Mouse (Mus musculus): Measurements from ENCODE around the gene Pced1b. TPM values are rescaled to one million over a fixed set of nuclear protein-coding genes. Genes with fewer than 3 reads are reported as not detected.
A peak's percentile ranks its signal among the peaks of the same experiment; 100 is the strongest.

Gene Pced1b
- total and polyA plus RNA-seq, 2 experiments = 0.92 to 5.6 TPM

DNA sequence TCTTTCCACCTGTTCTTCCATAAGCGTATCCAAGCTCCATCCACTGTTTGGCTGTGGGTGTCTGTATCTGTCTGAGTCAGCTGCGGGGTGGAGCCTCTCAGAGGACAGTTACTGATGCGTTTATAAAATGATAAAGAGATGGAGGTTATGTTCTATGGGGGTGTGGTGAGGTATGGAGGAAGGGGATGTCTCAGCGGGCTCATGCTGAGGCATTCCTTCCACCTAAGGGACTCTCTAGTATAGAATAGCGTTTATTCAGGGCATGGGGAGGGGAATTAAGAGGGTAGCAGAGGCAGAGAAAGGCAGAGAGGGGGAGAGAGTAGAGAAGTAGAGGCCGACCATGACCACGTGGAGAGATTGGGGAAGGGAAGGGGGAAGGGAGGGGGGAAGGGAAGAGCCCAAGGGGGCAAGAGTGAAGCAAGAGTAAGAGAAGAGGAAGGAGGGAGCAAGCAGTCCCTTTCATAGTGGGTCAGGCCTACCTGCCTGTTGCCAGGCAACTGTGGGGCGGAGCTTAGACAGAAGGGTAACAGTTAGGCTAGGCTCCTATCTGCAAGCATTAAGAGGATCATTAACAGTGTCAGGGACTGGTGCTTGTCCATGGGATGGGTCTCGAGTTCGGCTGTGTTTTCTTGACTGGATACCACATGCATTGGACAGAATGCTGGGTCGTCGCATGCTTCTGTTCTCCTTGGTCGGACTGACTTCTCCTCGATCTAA, 90.9 kb downstream of the Pced1b start:
- Histone ChIP-seq H3K9ac (ENCODE audit: low read depth, low read length) (no peak overlapping the region), H3K4me1 (ENCODE audit: control insufficient read depth, insufficient read depth, low read length) (no peaks in the 10 kb centered on the region), H3K36me3 (ENCODE audit: control insufficient read depth, insufficient read depth, low read length) (no peaks in the 10 kb centered on the region), H3K4me3 (ENCODE audit: insufficient read depth, low read depth, low read length) (no peak overlapping the region), H3K27ac (replicated peaks; ENCODE audit: insufficient read depth, low read depth, low read length) (no peak overlapping the region), H3K27me3 (ENCODE audit: control insufficient read depth, insufficient read depth, low read length) (no peaks in the 10 kb centered on the region), H3K79me2 (ENCODE audit: control insufficient read depth, insufficient read depth, low read length) (no peaks in the 10 kb centered on the region)
- no peak for TF ChIP-seq CTCF (IDR thresholded peaks at IDR 0.05; ENCODE audit: low read depth, low read length)
- no peak for DNase-seq (ENCODE audit: extremely low read depth, low read depth, low spot score)
- WGBS = 44% methylated on average over 14 of the region's 14 CpGs

DNA sequence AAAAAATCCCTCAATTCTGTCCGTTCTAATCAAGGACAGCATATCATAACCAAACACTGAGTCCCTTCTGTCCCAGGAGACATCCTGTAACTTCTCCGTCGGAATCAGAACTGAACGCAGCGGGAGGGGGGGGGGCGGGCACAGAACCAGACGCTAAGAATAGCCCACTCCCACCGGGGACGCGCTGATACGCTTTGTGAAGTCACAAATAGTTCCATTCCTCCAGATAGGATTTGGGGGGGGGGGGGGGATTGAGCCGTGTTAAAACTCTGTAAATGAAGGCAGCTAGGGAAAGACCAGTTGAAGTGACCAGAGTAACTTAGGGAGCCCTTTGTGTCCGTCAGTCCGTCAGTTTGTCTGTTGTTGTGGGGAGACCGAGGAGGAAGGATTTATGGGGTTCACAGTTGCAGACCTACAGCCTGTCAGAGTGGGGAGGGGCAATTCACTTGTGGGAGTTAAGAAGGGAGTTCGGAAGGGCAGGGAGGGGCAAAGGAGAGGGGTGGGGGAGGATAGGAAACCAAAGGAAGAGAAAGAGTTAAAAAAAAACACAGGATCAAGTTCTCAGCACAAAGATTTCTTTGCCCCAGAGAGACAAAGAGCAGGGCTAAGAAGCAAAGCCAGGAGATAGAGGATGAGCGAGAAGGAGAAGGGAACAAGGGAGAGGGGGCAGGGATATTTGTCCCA, 91.6 kb downstream of the Pced1b start:
- DNase-seq (ENCODE audit: extremely low read depth, low read depth, low spot score) = no peak
- H3K27me3 ChIP-seq (ENCODE audit: control insufficient read depth, insufficient read depth, low read length) = no peaks in the 10 kb centered on the region
- WGBS = 26% methylated on average over 17 of the region's 17 CpGs
- no peak overlapping the region for H3K27ac ChIP-seq (replicated peaks; ENCODE audit: insufficient read depth, low read depth, low read length)
- no peak overlapping the region for H3K4me3 ChIP-seq (ENCODE audit: insufficient read depth, low read depth, low read length)
- TF ChIP-seq CTCF (IDR thresholded peaks at IDR 0.05; ENCODE audit: low read depth, low read length) = no peak
- no peak for TF ChIP-seq POLR2A (IDR thresholded peaks at IDR 0.05; ENCODE audit: extremely low read depth, insufficient read depth, low read length)
- H3K36me3 ChIP-seq (ENCODE audit: control insufficient read depth, insufficient read depth, low read length) = no peaks in the 10 kb centered on the region
- no peaks in the 10 kb centered on the region for H3K79me2 ChIP-seq (ENCODE audit: control insufficient read depth, insufficient read depth, low read length)
- no peak overlapping the region for H3K9ac ChIP-seq (ENCODE audit: low read depth, low read length)
- no peaks in the 10 kb centered on the region for H3K4me1 ChIP-seq (ENCODE audit: control insufficient read depth, insufficient read depth, low read length)

DNA sequence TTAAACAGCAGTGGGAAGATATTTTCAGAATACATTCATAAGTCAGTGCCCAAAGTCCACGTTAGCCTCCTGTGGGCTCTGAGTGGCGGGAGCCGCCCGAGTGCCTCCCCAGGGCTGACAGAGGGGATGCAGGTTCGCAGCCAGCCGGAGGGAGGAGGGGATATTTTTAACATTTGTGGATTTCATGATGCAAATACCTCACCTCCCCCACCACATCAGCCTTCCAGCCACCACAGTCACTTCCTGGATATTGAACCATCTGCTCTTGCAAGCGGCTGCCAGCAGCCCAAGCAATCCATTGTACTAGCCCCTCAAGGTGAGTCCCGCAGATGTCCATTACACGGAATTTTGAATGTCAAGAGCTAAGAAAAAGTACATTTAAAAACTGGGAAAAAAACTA, 95.4 kb downstream of the Pced1b start:
- H3K79me2 ChIP-seq (ENCODE audit: control insufficient read depth, insufficient read depth, low read length) = no peaks in the 10 kb centered on the region
- TF ChIP-seq POLR2A (IDR thresholded peaks at IDR 0.05; ENCODE audit: extremely low read depth, insufficient read depth, low read length) (no peak), CTCF (IDR thresholded peaks at IDR 0.05; ENCODE audit: low read depth, low read length) (no peak)
- no peak for DNase-seq (ENCODE audit: extremely low read depth, low read depth, low spot score)
- H3K4me3 ChIP-seq (ENCODE audit: insufficient read depth, low read depth, low read length) = no peak overlapping the region
- 91% methylated on average over 9 of the region's 9 CpGs for WGBS
- no peaks in the 10 kb centered on the region for H3K4me1 ChIP-seq (ENCODE audit: control insufficient read depth, insufficient read depth, low read length)
- H3K27me3 ChIP-seq (ENCODE audit: control insufficient read depth, insufficient read depth, low read length) = no peaks in the 10 kb centered on the region
- no peak overlapping the region for H3K9ac ChIP-seq (ENCODE audit: low read depth, low read length)
- no peak overlapping the region for H3K27ac ChIP-seq (replicated peaks; ENCODE audit: insufficient read depth, low read depth, low read length)
- no peaks in the 10 kb centered on the region for H3K36me3 ChIP-seq (ENCODE audit: control insufficient read depth, insufficient read depth, low read length)

DNA sequence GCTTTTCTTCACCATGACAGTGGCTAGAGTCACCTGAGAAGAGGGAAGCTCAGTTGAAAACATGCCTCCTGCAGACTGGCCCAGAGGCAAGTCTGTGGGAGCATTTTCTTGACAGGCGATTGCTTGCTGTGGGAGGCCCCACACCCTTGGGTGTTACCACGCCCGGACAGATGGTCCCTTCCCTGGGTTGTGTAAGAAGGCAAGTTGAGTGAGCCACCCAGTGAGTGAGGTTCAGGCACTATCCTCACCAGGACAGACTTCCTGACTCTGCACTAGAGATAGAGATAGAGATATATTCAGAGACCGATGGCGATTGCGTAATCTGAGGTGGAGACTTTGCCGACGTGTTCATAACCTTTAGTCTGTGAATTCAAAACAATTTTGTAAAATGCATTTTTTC, 96.0 kb downstream of the Pced1b start:
- TF ChIP-seq CTCF (IDR thresholded peaks at IDR 0.05; ENCODE audit: low read depth, low read length) (no peak), POLR2A (IDR thresholded peaks at IDR 0.05; ENCODE audit: extremely low read depth, insufficient read depth, low read length) (no peak)
- Histone ChIP-seq H3K79me2 (ENCODE audit: control insufficient read depth, insufficient read depth, low read length) (no peaks in the 10 kb centered on the region), H3K27me3 (ENCODE audit: control insufficient read depth, insufficient read depth, low read length) (no peaks in the 10 kb centered on the region), H3K36me3 (ENCODE audit: control insufficient read depth, insufficient read depth, low read length) (no peaks in the 10 kb centered on the region), H3K9ac (ENCODE audit: low read depth, low read length) (no peak overlapping the region), H3K4me3 (ENCODE audit: insufficient read depth, low read depth, low read length) (no peak overlapping the region), H3K4me1 (ENCODE audit: control insufficient read depth, insufficient read depth, low read length) (no peaks in the 10 kb centered on the region), H3K27ac (replicated peaks; ENCODE audit: insufficient read depth, low read depth, low read length) (no peak overlapping the region)
- 55% methylated on average over 8 of the region's 8 CpGs for WGBS
- peak; percentile 22 for DNase-seq (ENCODE audit: extremely low read depth, low read depth, low spot score)

DNA sequence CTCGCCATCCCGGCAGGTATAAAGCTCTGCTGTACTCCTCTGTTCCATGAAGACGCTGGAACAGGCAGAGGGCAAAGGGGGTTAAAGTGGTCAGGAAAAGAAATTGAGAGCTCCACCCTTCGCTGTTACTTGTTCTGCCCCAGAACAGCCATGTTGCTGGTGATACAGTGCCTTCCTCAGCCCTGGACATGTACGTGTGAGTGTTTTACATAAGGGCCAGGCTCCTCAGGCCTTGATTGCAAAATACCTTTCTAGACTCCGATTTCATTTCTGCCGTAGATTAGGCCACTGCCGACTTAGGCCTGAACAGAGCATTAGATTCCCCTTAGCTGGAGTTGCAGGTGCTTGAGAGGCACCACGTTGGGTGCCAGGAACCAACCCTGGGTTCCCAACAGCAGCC, 97.0 kb downstream of the Pced1b start:
- DNase-seq (ENCODE audit: extremely low read depth, low read depth, low spot score) = no peak
- TF ChIP-seq CTCF (IDR thresholded peaks at IDR 0.05; ENCODE audit: low read depth, low read length) = no peak
- no peak for TF ChIP-seq POLR2A (IDR thresholded peaks at IDR 0.05; ENCODE audit: extremely low read depth, insufficient read depth, low read length)
- 92% methylated on average over 9 of the region's 9 CpGs for WGBS
- H3K4me3 ChIP-seq (ENCODE audit: insufficient read depth, low read depth, low read length) = no peak overlapping the region
- no peaks in the 10 kb centered on the region for H3K36me3 ChIP-seq (ENCODE audit: control insufficient read depth, insufficient read depth, low read length)
- H3K27ac ChIP-seq (replicated peaks; ENCODE audit: insufficient read depth, low read depth, low read length) = no peak overlapping the region
- H3K79me2 ChIP-seq (ENCODE audit: control insufficient read depth, insufficient read depth, low read length) = no peaks in the 10 kb centered on the region
- H3K9ac ChIP-seq (ENCODE audit: low read depth, low read length) = no peak overlapping the region
- no peaks in the 10 kb centered on the region for H3K27me3 ChIP-seq (ENCODE audit: control insufficient read depth, insufficient read depth, low read length)
- H3K4me1 ChIP-seq (ENCODE audit: control insufficient read depth, insufficient read depth, low read length) = no peaks in the 10 kb centered on the region

DNA sequence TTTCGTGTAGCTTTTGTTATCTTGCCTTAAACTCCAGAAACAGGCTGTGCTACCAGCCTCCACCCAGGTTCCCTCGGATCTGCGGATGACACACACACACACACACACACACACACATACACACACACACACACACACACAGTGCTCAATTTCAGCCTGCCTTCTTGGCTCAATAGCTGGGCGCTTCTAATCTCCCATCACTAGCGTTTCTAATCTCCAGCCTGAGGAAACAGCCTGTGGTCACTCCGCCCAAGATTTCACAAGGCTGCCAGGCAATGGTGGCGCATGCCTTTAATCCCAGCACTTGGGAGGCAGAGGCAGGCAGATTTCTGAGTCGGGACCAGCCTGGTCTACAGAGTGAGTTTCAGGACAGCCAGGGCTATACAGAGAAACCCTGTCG, 98.2 kb downstream of the Pced1b start:
- Histone ChIP-seq H3K4me3 (ENCODE audit: insufficient read depth, low read depth, low read length) (no peak overlapping the region), H3K27ac (replicated peaks; ENCODE audit: insufficient read depth, low read depth, low read length) (no peak overlapping the region), H3K36me3 (ENCODE audit: control insufficient read depth, insufficient read depth, low read length) (no peaks in the 10 kb centered on the region), H3K79me2 (ENCODE audit: control insufficient read depth, insufficient read depth, low read length) (no peaks in the 10 kb centered on the region), H3K9ac (ENCODE audit: low read depth, low read length) (no peak overlapping the region), H3K27me3 (ENCODE audit: control insufficient read depth, insufficient read depth, low read length) (no peaks in the 10 kb centered on the region), H3K4me1 (ENCODE audit: control insufficient read depth, insufficient read depth, low read length) (no peaks in the 10 kb centered on the region)
- WGBS = 91% methylated on average over 9 of the region's 9 CpGs
- TF ChIP-seq POLR2A (IDR thresholded peaks at IDR 0.05; ENCODE audit: extremely low read depth, insufficient read depth, low read length) (no peak), CTCF (IDR thresholded peaks at IDR 0.05; ENCODE audit: low read depth, low read length) (no peak)
- no peak for DNase-seq (ENCODE audit: extremely low read depth, low read depth, low spot score)
